In the genomic region with DNA sequence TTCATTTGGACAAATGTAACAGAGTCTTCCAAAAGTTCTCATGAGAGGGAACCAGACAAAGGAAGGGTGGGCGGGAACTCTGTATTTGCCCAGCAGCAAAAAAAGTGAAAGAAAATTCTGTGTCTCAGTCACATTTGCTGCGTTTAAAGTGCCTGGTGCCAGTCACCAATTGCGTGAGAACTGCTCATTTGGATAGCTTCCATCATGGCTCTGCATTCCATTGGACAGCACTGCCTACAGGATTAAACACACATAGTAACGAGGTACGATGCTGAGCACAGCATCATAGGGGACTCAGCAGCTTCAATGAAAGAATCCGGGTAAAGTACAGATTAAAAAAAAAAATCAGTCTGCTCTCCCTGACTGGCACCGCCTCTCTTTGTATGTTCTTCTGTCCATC, we compare ENCODE assay signal across 22 mouse cellular contexts.
DNase-seq lines count a peak whose midpoint lies in the region; ATAC-seq lines count a peak whose summit lies in the region.
"Had no signal": no experiment of that assay in that cellular context is flagged by ENCODE, and none has a peak within 500 bp of the region (broad histone marks: within the 10 kb centered on the region; RNA-seq: fewer than 3 reads in every experiment).

No protein-coding gene starts in this region.

- H3K27ac ChIP-seq in forebrain, embryonic 12.5 days, result no peak overlapping the region
- H3K27ac ChIP-seq in forebrain, embryonic 10.5 days, result no peak overlapping the region
- H3K27ac ChIP-seq in midbrain, embryonic 14.5 days (replicated peaks; ENCODE audit: low read depth, low read length), result no peak overlapping the region
- H3K27ac ChIP-seq in midbrain, embryonic 13.5 days, result no peak overlapping the region
- peak overlapping the region; percentile 51 for H3K27ac ChIP-seq in forebrain, embryonic 15.5 days (replicated peaks)
- H3K27ac ChIP-seq: embryonic facial prominence, embryonic 15.5 days; gastrocnemius, adult 2 months; hindbrain, embryonic 12.5 days; intestine, embryonic 15.5 days had no signal

- no peak overlapping the region for H3K4me2 ChIP-seq in forebrain, embryonic 12.5 days
- no peak overlapping the region for H3K4me2 ChIP-seq in midbrain, embryonic 14.5 days (ENCODE audit: low read length)
- no peak overlapping the region for H3K4me2 ChIP-seq in midbrain, embryonic 13.5 days (replicated peaks)
- H3K4me2 ChIP-seq in forebrain, embryonic 15.5 days (replicated peaks), result peak overlapping the region; percentile 18; the same call in 1 of the 2 replicates
- H3K4me2 ChIP-seq: embryonic facial prominence, embryonic 15.5 days; hindbrain, embryonic 12.5 days; intestine, embryonic 15.5 days had no signal

- no peaks in the 10 kb centered on the region for H3K36me3 ChIP-seq in forebrain, embryonic 12.5 days (replicated peaks)
- H3K36me3 ChIP-seq in forebrain, embryonic 10.5 days (replicated peaks), result no peaks in the 10 kb centered on the region
- H3K36me3 ChIP-seq in midbrain, embryonic 14.5 days (ENCODE audit: control insufficient read depth, insufficient read depth, low read length), result no peaks in the 10 kb centered on the region
- no peaks in the 10 kb centered on the region for H3K36me3 ChIP-seq in midbrain, embryonic 13.5 days
- no peaks in the 10 kb centered on the region for H3K36me3 ChIP-seq in forebrain, embryonic 15.5 days
- H3K36me3 ChIP-seq: embryonic facial prominence, embryonic 15.5 days; G1E; hindbrain, embryonic 12.5 days; intestine, embryonic 15.5 days had no signal

- H3K9me3 ChIP-seq in forebrain, embryonic 12.5 days, result no peaks in the 10 kb centered on the region
- no peaks in the 10 kb centered on the region for H3K9me3 ChIP-seq in forebrain, embryonic 10.5 days
- no peaks in the 10 kb centered on the region for H3K9me3 ChIP-seq in midbrain, embryonic 14.5 days (ENCODE audit: control insufficient read depth, low read length)
- no peaks in the 10 kb centered on the region for H3K9me3 ChIP-seq in midbrain, embryonic 13.5 days
- no peaks in the 10 kb centered on the region for H3K9me3 ChIP-seq in forebrain, embryonic 15.5 days
- H3K9me3 ChIP-seq: embryonic facial prominence, embryonic 15.5 days; hindbrain, embryonic 12.5 days; intestine, embryonic 15.5 days had no signal

- 65% methylated on average over 7 of the region's 7 CpGs for WGBS in forebrain, embryonic 12.5 days
- 85% methylated on average over 7 of the region's 7 CpGs for WGBS in forebrain, embryonic 10.5 days
- 76% methylated on average over 7 of the region's 7 CpGs for WGBS in midbrain, embryonic 14.5 days
- WGBS in midbrain, embryonic 13.5 days, result 79% methylated on average over 7 of the region's 7 CpGs
- 32% methylated on average over 7 of the region's 7 CpGs for WGBS in forebrain, embryonic 15.5 days

- ATAC-seq in forebrain, embryonic 12.5 days (ENCODE audit: low FRiP score), result no peak
- ATAC-seq in midbrain, embryonic 14.5 days (ENCODE audit: low FRiP score, low TSS enrichment), result no peak
- no peak for ATAC-seq in midbrain, embryonic 13.5 days
- ATAC-seq in forebrain, embryonic 15.5 days (replicated peaks), result peak; percentile 58; the same call in 1 of the 2 replicates
- ATAC-seq: activated CD4-positive, CD25-positive, alpha-beta regulatory T cell, adult 4 months; CD4-positive, CD25-positive, alpha-beta regulatory T cell, adult 4 months; intestine, embryonic 15.5 days had no signal

- no peaks in the 10 kb centered on the region; the same call in 1 of the 2 replicates for H3K4me1 ChIP-seq in forebrain, embryonic 12.5 days
- H3K4me1 ChIP-seq in forebrain, embryonic 10.5 days, result peaks cover 7% of the 10 kb centered on the region; the same call in 1 of the 2 replicates
- H3K4me1 ChIP-seq in midbrain, embryonic 14.5 days (ENCODE audit: control insufficient read depth, insufficient read depth, low read length), result no peaks in the 10 kb centered on the region
- no peaks in the 10 kb centered on the region for H3K4me1 ChIP-seq in midbrain, embryonic 13.5 days (replicated peaks)
- H3K4me1 ChIP-seq in forebrain, embryonic 15.5 days, result peaks cover 13% of the 10 kb centered on the region
- H3K4me1 ChIP-seq: hindbrain, embryonic 12.5 days; intestine, embryonic 15.5 days had no signal

- no peak overlapping the region for H3K4me3 ChIP-seq in forebrain, embryonic 12.5 days (replicated peaks)
- no peak overlapping the region for H3K4me3 ChIP-seq in forebrain, embryonic 10.5 days
- no peak overlapping the region for H3K4me3 ChIP-seq in midbrain, embryonic 14.5 days (replicated peaks; ENCODE audit: low read depth, low read length)
- H3K4me3 ChIP-seq in midbrain, embryonic 13.5 days (replicated peaks), result no peak overlapping the region
- H3K4me3 ChIP-seq in forebrain, embryonic 15.5 days, result no peak overlapping the region
- H3K4me3 ChIP-seq: embryonic facial prominence, embryonic 15.5 days; erythroblast, embryonic 14.5 days; gastrocnemius, adult 2 months; hindbrain, embryonic 12.5 days; intestine, embryonic 15.5 days had no signal

- DNase-seq in forebrain, embryonic 10.5 days (ENCODE audit: extremely low spot score, low spot score), result no peak
- DNase-seq in midbrain, embryonic 14.5 days, result peak; percentile 27
- DNase-seq in liver, result no peak
- DNase-seq in cerebellum, postnatal 36 days, result no peak
- DNase-seq: adrenal gland, postnatal 14 days; B cell, adult 2 months; cerebellum, adult 2 months; embryo, embryonic 11 days; gastrocnemius, adult 2 months; gastrocnemius, postnatal 25 days; heart, postnatal 10 days; heart, postnatal 4 days had no signal

- H3K27me3 ChIP-seq in forebrain, embryonic 12.5 days, result no peaks in the 10 kb centered on the region
- H3K27me3 ChIP-seq in forebrain, embryonic 10.5 days (ENCODE audit: poor library complexity, severe bottlenecking), result no peaks in the 10 kb centered on the region
- no peaks in the 10 kb centered on the region for H3K27me3 ChIP-seq in midbrain, embryonic 14.5 days (ENCODE audit: control insufficient read depth, insufficient read depth, low read length)
- H3K27me3 ChIP-seq in midbrain, embryonic 13.5 days, result no peaks in the 10 kb centered on the region
- no peaks in the 10 kb centered on the region for H3K27me3 ChIP-seq in forebrain, embryonic 15.5 days
- H3K27me3 ChIP-seq: embryonic facial prominence, embryonic 15.5 days; hindbrain, embryonic 12.5 days; intestine, embryonic 15.5 days had no signal

- H3K9ac ChIP-seq in forebrain, embryonic 12.5 days, result 0 out of 2 replicates have a peak overlapping the region, but pooled peaks have one; percentile 12
- no peak overlapping the region for H3K9ac ChIP-seq in midbrain, embryonic 14.5 days (replicated peaks; ENCODE audit: low read length)
- no peak overlapping the region for H3K9ac ChIP-seq in midbrain, embryonic 13.5 days (replicated peaks)
- no peak overlapping the region for H3K9ac ChIP-seq in forebrain, embryonic 15.5 days (replicated peaks)
- H3K9ac ChIP-seq: embryonic facial prominence, embryonic 15.5 days; hindbrain, embryonic 12.5 days; intestine, embryonic 15.5 days had no signal
